Mouse (Mus musculus): Measurements from ENCODE around the gene Cldn15. TPM values are rescaled to one million over a fixed set of nuclear protein-coding genes. Genes with fewer than 3 reads are reported as not detected.

Cldn15 gene
- total and polyA plus RNA-seq, 2 experiments from 2014 or later = 0.07 to 0.38 TPM

DNA sequence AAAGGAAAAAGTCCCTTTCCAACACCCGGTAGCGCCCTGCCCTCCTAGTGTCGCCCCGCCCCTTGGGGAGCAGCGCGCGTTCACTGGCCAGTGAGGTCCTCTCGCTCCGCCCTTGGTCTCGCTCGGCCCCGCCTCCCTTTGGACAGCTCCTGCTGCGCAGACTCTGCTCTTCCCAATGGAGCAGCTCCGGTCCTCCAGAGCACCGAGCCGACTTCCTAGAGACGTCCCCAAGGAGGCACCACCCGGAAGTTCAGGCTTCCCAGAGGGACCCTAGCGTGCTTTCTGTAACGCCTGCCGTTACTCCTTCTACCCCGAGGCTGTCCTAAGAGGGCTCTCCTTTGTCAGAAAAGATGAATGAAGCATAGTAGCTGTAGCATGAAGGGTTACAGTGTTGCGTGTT is 13.4 kb upstream of the Cldn15 start, which contains the start of gene Fis1:
Fis1 (plus strand) TSS at position 261 of the 400 bp plus-strand sequence.
- WGBS = 0% methylated on average over 22 of the region's 23 CpGs
- peaks cover 15% of the 10 kb centered on the region for H3K4me1 ChIP-seq (ENCODE audit: insufficient read depth, low read length)
- peak within 1 kb of the TSS; percentile 74 for H3K4me2 ChIP-seq (ENCODE audit: low read depth, low read length, poor library complexity, severe bottlenecking)
- H3K4me3 ChIP-seq (ENCODE audit: low read depth, low read length) = peak within 1 kb of the TSS; percentile 70
- DNase-seq (ENCODE audit: low spot score) = peak; percentile 98
- no peaks in the 10 kb centered on the region for H3K9me3 ChIP-seq (ENCODE audit: low read length)
- H3K27me3 ChIP-seq (ENCODE audit: insufficient read depth, low read length) = no peaks in the 10 kb centered on the region
- H3K9ac ChIP-seq (replicated peaks; ENCODE audit: low read length, poor library complexity, severe bottlenecking) = peak within 1 kb of the TSS; percentile 83
- TF ChIP-seq CTCF (IDR thresholded peaks at IDR 0.05) = peak; percentile 33
- peak within 1 kb of the TSS; percentile 86 for H3K27ac ChIP-seq (ENCODE audit: low read depth, low read length)
- H3K36me3 ChIP-seq (ENCODE audit: insufficient read depth, low read length) = no peaks in the 10 kb centered on the region
- peak; percentile 98 for ATAC-seq (ENCODE audit: low FRiP score)

DNA sequence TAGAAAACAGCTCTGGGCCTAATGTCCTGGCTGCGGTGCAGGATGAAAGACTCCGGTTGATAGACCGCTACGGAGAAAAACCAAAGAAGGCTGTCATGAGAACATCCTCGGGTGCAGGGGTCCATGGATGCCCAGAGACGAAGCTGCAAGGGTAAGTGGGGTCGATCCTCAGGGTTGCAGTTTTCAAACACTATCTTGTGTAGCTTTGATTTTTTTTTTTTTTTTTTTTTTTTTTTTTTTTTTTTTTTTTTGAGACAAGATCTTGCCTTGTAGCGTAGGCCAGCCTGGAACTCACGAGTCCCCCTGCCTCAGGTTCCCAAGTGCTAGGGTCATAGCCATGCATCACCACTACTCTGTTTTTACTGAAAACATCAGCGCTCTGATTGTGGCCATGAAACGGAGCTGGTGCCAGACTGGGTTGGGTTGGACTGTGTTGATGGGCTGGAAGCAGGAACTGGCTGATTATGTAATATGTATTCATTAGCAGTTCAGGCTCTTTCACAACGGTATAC is 12.9 kb upstream of the Cldn15 start:
- Histone ChIP-seq H3K4me1 (ENCODE audit: insufficient read depth, low read length) (peaks cover 15% of the 10 kb centered on the region), H3K4me2 (ENCODE audit: low read depth, low read length, poor library complexity, severe bottlenecking) (peak overlapping the region; percentile 74), H3K9me3 (ENCODE audit: low read length) (no peaks in the 10 kb centered on the region), H3K9ac (replicated peaks; ENCODE audit: low read length, poor library complexity, severe bottlenecking) (peak overlapping the region; percentile 83), H3K27me3 (ENCODE audit: insufficient read depth, low read length) (no peaks in the 10 kb centered on the region), H3K36me3 (ENCODE audit: insufficient read depth, low read length) (no peaks in the 10 kb centered on the region), H3K27ac (ENCODE audit: low read depth, low read length) (peak overlapping the region; percentile 86), H3K4me3 (ENCODE audit: low read depth, low read length) (peak overlapping the region; percentile 70)
- ATAC-seq (ENCODE audit: low FRiP score) = 0 out of 2 replicates have a peak, but pooled peaks have one; percentile 22
- WGBS = 2% methylated on average over 12 of the region's 12 CpGs
- DNase-seq (ENCODE audit: low spot score) = peak; percentile 21
- TF ChIP-seq CTCF (IDR thresholded peaks at IDR 0.05) = no peak

- ATAC-seq (ENCODE audit: low FRiP score) = no peak
- no peaks in the 10 kb centered on the region for H3K9me3 ChIP-seq (ENCODE audit: low read length)
- H3K4me3 ChIP-seq (ENCODE audit: low read depth, low read length) = no peak overlapping the region
- WGBS = 88% methylated on average over 4 of the region's 4 CpGs
- DNase-seq (ENCODE audit: low spot score) = no peak
- peaks cover 15% of the 10 kb centered on the region for H3K4me1 ChIP-seq (ENCODE audit: insufficient read depth, low read length)
- H3K27me3 ChIP-seq (ENCODE audit: insufficient read depth, low read length) = no peaks in the 10 kb centered on the region
- H3K4me2 ChIP-seq (ENCODE audit: low read depth, low read length, poor library complexity, severe bottlenecking) = no peak overlapping the region
- no peak for TF ChIP-seq CTCF (IDR thresholded peaks at IDR 0.05)
- no peak overlapping the region for H3K27ac ChIP-seq (ENCODE audit: low read depth, low read length)
- H3K36me3 ChIP-seq (ENCODE audit: insufficient read depth, low read length) = no peaks in the 10 kb centered on the region
- no peak overlapping the region for H3K9ac ChIP-seq (replicated peaks; ENCODE audit: low read length, poor library complexity, severe bottlenecking)
Observed at GRCm38 (mm10) chr5:136955622-136956021, 10.8 kb upstream of the Cldn15 start.

DNA sequence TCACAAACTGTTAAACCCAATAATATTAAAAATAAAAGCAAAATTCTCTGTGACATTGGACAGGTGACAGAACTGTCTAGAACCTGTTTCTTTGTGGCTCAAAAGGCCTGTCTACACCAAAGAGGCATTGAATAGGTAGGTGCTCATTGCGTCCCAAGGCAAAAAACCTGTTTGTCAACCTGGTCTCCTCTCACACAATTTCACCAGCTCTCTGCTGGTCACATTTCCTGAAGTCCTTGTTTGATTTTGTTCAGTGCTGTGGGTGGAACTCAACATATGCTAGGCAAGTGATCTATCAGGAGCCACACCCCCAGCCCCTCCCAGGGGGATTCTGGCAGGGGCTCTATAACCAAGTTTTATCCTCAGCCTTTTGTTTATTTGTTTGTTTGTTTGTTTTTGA is 9.2 kb upstream of the Cldn15 start:
- ATAC-seq (ENCODE audit: low FRiP score) (no peak), DNase-seq (ENCODE audit: low spot score) (no peak)
- no peak overlapping the region for H3K9ac ChIP-seq (replicated peaks; ENCODE audit: low read length, poor library complexity, severe bottlenecking)
- H3K4me1 ChIP-seq (ENCODE audit: insufficient read depth, low read length) = peaks cover 21% of the 10 kb centered on the region
- H3K27ac ChIP-seq (ENCODE audit: low read depth, low read length) = no peak overlapping the region
- H3K9me3 ChIP-seq (ENCODE audit: low read length) = no peaks in the 10 kb centered on the region
- WGBS = 92% methylated on average over 1 of the region's 1 CpGs
- H3K27me3 ChIP-seq (ENCODE audit: insufficient read depth, low read length) = no peaks in the 10 kb centered on the region
- TF ChIP-seq CTCF (IDR thresholded peaks at IDR 0.05) = no peak
- no peaks in the 10 kb centered on the region for H3K36me3 ChIP-seq (ENCODE audit: insufficient read depth, low read length)
- H3K4me3 ChIP-seq (ENCODE audit: low read depth, low read length) = no peak overlapping the region
- H3K4me2 ChIP-seq (ENCODE audit: low read depth, low read length, poor library complexity, severe bottlenecking) = no peak overlapping the region

GRCm38 (mm10) chr5:136958991-136959605 is 7.3 kb upstream of the Cldn15 start:
- WGBS = 80% methylated on average over 5 of the region's 5 CpGs
- TF ChIP-seq CTCF (IDR thresholded peaks at IDR 0.05) = no peak
- H3K27me3 ChIP-seq (ENCODE audit: insufficient read depth, low read length) = no peaks in the 10 kb centered on the region
- H3K4me1 ChIP-seq (ENCODE audit: insufficient read depth, low read length) = peaks cover 19% of the 10 kb centered on the region
- DNase-seq (ENCODE audit: low spot score) = no peak
- H3K36me3 ChIP-seq (ENCODE audit: insufficient read depth, low read length) = peaks cover 5% of the 10 kb centered on the region
- no peak for ATAC-seq (ENCODE audit: low FRiP score)
- no peak overlapping the region for H3K27ac ChIP-seq (ENCODE audit: low read depth, low read length)
- no peak overlapping the region for H3K4me3 ChIP-seq (ENCODE audit: low read depth, low read length)
- no peaks in the 10 kb centered on the region for H3K9me3 ChIP-seq (ENCODE audit: low read length)
- no peak overlapping the region for H3K9ac ChIP-seq (replicated peaks; ENCODE audit: low read length, poor library complexity, severe bottlenecking)
- no peak overlapping the region for H3K4me2 ChIP-seq (ENCODE audit: low read depth, low read length, poor library complexity, severe bottlenecking)

DNA sequence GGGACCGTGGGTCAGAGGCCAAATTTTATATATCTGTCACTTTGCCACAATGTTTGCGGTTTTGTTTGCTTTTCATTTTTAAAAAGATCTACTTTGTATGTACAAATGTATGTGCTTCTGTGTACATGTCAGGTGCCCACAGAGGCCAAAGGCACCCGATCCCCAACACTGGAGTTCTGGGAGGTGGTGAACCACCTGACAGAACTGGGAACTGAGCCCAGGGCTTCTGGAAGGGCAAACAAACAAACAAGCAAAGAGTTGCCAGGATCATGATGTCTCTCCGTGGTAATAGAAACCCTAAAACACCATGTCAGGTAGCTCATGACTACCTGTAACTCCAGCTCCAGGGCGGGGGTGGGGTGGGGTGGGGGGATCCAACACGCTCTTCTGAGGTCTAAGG is 6.4 kb upstream of the Cldn15 start:
- no peaks in the 10 kb centered on the region for H3K9me3 ChIP-seq (ENCODE audit: low read length)
- H3K9ac ChIP-seq (replicated peaks; ENCODE audit: low read length, poor library complexity, severe bottlenecking) = no peak overlapping the region
- no peak for DNase-seq (ENCODE audit: low spot score)
- TF ChIP-seq CTCF (IDR thresholded peaks at IDR 0.05) = no peak
- H3K27ac ChIP-seq (ENCODE audit: low read depth, low read length) = no peak overlapping the region
- no peak for ATAC-seq (ENCODE audit: low FRiP score)
- H3K4me3 ChIP-seq (ENCODE audit: low read depth, low read length) = no peak overlapping the region
- H3K4me1 ChIP-seq (ENCODE audit: insufficient read depth, low read length) = peaks cover 13% of the 10 kb centered on the region
- H3K36me3 ChIP-seq (ENCODE audit: insufficient read depth, low read length) = peaks cover 14% of the 10 kb centered on the region
- WGBS = 92% methylated on average over 6 of the region's 6 CpGs
- H3K4me2 ChIP-seq (ENCODE audit: low read depth, low read length, poor library complexity, severe bottlenecking) = no peak overlapping the region
- H3K27me3 ChIP-seq (ENCODE audit: insufficient read depth, low read length) = no peaks in the 10 kb centered on the region
